Mouse (Mus musculus) embryo, embryonic 10.5 days (tissue): ENCODE data around the gene Gm6803.
"Not testable (repeated sequence)": the region's sequence is repeated elsewhere in the genome, so short reads cannot be mapped to it uniquely, and the experiment has no call there.

ENCODE experiments used
- DNase-seq: peaks from one replicate; pipeline ENCODE4 v3.0.0-alpha.2; 2015; ENCODE audit warnings: low spot score

Gm6803 gene

DNA sequence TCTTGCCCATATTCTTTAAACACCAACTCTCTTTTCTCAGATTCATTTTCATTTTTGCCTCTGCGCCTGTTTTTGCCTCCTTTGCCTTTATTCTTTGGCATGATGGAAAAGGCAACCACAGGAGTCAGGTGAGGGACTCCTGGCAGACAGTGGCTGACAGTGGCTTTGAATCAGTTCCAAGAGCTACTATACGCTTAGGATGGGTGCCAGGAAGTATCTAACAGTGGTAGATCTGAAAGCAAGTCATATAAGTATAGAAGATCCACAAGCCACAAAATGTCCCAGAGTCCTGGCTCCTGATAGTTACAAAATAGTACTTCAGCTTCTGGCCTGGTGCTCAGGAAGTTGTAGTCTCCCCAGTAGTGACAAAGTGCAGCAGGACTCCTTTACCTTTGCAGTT lies at the start of gene Gm6803:
TSS of gene Gm6803 (minus strand) at position 101 of the 400 bp plus-strand sequence.
- not testable (repeated sequence) for DNase-seq

DNA sequence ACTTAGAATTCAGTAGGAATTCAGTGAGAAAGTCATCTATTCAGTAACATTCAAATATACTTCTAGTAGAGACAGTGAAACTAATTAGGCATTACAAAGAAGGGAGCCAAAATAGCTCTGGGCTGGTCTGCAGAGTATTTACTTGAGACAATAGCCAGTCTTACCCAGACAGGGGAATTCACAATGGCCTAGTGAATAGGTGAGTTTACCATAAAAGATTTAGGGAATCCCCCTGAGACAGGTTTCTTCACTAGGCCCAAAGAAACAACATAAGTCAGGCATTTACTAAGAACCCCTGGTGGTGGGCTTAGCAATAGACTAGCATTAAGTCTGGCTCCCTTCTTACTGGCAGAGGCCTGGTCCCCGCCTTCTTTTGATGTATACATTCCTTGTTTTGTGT lies 26.7 kb upstream of the Gm6803 start:
- not testable (repeated sequence) for DNase-seq

DNA sequence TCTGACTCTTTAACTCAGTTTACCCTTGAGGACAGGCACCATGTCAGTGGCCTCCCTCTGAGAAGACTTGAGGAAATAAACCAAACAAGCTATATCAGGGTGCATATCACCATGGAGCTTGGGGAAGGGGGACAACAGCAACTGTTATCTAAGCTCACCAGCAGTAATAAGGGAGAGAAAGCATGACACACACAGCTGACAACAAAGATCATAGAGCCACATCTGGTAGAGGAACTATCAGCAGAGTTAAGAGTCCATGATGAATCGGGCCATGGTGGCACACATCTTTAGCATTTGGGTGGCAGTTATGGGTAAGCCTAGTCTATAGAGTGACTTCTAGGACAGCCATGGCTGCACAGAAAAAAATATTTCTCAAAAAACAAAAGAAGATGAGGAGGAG lies 21.1 kb upstream of the Gm6803 start:
- not testable (repeated sequence) for DNase-seq

DNA sequence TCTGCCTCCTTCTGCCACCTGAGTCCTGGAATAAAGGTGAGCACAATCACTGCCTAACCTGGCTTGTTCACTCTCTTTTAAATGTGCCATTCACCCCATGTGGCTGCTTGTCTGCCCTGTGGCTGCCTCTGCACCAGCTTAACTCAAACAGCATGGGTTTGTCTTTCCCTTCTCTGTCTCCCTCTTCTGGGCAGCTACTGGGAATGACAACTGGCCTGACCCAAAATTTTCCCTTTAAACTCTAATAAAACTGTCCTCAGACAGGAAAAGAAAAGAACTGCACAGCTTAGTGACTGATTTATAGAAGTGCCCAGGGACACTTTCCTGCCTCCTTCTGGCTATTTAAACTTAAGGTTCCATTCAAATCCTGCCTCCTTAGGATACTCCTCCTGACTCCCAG lies 20.5 kb upstream of the Gm6803 start:
- peak; percentile 5 for DNase-seq

DNA sequence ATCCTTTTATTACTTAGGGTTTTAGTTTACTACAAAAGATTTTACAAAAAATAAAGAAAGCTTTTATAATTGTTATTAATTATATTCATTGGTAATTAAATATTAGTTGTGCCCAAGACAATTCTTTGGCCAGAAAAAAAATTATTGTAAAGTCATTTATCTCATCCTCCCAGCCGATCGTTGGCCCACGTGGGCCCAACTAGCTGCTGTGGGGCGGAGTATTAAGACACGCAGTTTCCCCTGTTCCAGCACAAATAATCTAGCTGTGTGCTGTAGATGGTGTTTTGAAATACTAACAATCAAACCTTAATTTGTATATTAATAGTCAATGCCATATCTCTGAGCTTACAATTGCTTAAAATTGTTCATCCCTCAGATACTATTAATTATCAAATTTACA lies 13.7 kb upstream of the Gm6803 start:
- not testable (repeated sequence) for DNase-seq

DNA sequence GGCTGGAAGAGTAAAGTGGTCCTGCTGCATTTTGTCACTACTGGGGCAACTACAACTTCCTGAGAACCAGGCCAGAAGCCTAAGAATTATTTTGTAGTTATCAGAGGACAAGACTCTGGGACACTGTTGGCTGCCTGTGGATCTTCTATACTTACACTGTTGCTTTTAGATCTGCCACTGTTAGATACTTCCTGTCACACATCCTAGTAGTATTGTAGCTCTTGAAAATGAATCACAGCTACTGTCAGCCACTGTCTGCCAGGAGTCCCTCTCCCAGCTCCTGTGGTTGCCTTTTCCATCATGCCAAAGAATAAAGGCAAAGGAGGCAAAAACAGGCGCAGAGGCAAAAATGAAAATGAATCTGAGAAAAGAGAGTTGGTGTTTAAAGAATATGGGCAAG lies 8.1 kb upstream of the Gm6803 start, which contains the start of gene Gm2056:
TSS of gene Gm2056 (plus strand) at position 301 of the 400 bp plus-strand sequence.
- DNase-seq: not testable (repeated sequence)

DNA sequence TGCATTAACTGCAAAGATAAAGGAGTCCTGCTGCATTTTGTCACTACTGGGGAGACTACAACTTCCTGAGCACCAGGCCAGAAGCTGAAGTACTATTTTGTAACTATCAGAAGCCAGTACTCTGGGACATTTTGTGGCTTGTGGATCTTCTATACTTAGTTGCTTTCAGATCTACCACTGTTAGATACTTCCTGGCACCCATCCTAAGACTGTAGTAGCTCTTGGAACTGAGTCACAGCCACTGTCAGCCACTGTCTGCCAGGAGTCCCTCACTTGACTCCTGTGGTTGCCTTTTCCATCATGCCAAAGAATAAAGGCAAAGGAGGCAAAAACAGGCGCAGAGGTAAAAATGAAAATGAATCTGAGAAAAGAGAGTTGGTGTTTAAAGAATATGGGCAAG lies 7.0 kb downstream of the Gm6803 start, which contains the start of gene Gm2075:
TSS of gene Gm2075 (plus strand) at position 301 of the 400 bp plus-strand sequence.
- not testable (repeated sequence) for DNase-seq

DNA sequence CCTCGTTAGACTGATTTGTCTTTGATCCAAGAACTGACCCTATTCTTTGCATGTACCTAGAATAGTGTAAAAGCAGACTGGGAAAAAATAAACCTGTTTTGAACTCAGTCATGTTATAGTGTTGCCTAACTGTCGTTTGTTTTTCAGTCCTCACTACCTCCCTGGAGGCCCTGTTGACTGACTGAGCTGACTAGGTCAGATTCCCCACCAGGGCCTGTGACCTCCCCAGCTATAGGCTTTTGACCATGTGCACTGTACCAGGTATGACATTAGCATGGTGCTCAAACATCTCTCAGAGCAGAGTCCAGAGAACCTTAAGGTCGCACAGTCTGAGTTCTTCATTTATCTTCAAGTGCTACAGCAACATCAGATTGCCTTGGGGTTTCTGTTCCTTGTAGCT lies 14.5 kb downstream of the Gm6803 start:
- not testable (repeated sequence) for DNase-seq

DNA sequence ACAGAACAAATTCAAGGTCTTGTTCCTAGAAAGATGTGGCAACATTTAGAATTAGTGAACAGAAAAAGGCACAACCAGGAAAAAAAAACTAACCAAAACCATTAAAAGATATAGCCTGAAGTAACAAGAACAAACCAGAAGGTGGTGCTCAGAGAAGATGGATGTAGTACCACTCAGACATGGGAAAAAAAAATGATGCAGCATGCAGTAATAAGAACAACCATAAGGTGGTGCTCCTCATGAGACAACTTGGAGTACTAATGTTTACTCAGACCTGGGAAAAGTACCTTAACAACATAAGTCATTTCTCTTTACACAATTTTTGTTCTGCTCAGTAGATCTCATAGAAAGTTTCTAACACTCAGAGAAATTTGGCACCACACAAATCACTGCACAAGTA lies 34.6 kb downstream of the Gm6803 start:
- DNase-seq: not testable (repeated sequence)
